Mouse (Mus musculus) limb, embryonic 12.5 days (tissue): ENCODE results near the gene Alpl. TPM values are rescaled to one million over a fixed set of nuclear protein-coding genes. Genes with fewer than 3 reads are reported as not detected.

Source experiments
- ATAC-seq: fragments of 200-750 bp; cut with Nextera tagmentation; 2 replicates; pipeline ENCODE4 v1.8.0; 2017; ENCODE audit warnings: low read depth, moderate TSS enrichment; ENCODE audit not compliant: insufficient number of reproducible peaks, insufficient read depth, low FRiP score, low TSS enrichment
- H3K27ac ChIP-seq: fragments of 300-500 bp; sonication (generic); 2 replicates; pipeline ENCODE4 v1.5.1; 2016; ENCODE audit warnings: mild to moderate bottlenecking, moderate library complexity
- H3K27me3 ChIP-seq: fragments of 300-500 bp; sonication (generic); 2 replicates; pipeline ENCODE4 v1.6.1; 2016; ENCODE audit warnings: mild to moderate bottlenecking, moderate library complexity
- H3K36me3 ChIP-seq: fragments of 300-500 bp; sonication (generic); 2 replicates; pipeline ENCODE4 v1.6.1; 2016; ENCODE audit warnings: mild to moderate bottlenecking, moderate library complexity
- H3K4me1 ChIP-seq: fragments of 300-500 bp; sonication (generic); replicated peaks from 2 replicates; pipeline ENCODE4 v1.6.1; 2016
- H3K4me2 ChIP-seq: fragments of 300-500 bp; sonication (generic); 2 replicates; pipeline ENCODE4 v1.6.1; 2016; ENCODE audit warnings: mild to moderate bottlenecking, moderate library complexity
- H3K4me3 ChIP-seq: fragments of 300-500 bp; sonication (generic); replicated peaks from 2 replicates; pipeline ENCODE4 v1.5.1; 2016; ENCODE audit warnings: mild to moderate bottlenecking
- H3K9ac ChIP-seq: fragments of 300-500 bp; sonication (generic); replicated peaks from 2 replicates; pipeline ENCODE4 v1.6.1; 2016; ENCODE audit warnings: mild to moderate bottlenecking, moderate library complexity
- H3K9me3 ChIP-seq: fragments of 300-500 bp; sonication (generic); 2 replicates; pipeline ENCODE4 v1.6.1; 2016; ENCODE audit warnings: mild to moderate bottlenecking, moderate library complexity
- WGBS: fragments of 180-500 bp; shearing (Covaris S2); methylation state at CpG from one replicate; pipeline ENCODE4 v1.1.7; 2016; 5-methylcytosine and 5-hydroxymethylcytosine counted together
- polyA plus RNA-seq: library from polyadenylated mRNA; unstranded; fragments of >200 nt; fragmentation: Nextera tagmentation; extraction: Ambion mirVana; gene quantifications from 2 replicates; pipeline ENCODE4 v1.2.1, GENCODE M21; 2016

The Alpl gene
- polyA plus RNA-seq, 1 experiment from 2014 or later: 2.3 TPM

DNA sequence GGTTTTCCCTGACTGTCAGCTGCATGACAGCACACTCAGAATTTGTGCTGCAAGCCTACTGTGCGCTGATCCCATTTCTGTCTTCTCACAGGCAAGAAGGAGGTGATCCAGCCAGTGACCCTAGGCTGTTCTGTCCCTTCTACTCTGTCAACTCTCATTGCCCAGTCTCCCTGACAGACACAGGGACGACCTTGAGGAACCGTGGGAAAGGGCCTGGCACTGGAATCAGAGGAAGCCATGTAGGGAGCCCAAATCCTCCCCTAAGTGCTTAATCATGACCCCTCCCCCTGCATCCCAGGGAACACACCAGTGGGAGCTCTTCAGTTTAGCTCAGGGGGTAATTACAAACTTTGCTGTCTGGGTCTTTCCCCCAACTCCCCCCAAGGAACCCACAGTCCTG lies 58.4 kb downstream of the Alpl start:
- H3K4me3 ChIP-seq: no peak overlapping the region
- peaks cover 10% of the 10 kb centered on the region for H3K4me1 ChIP-seq
- peaks cover 3% of the 10 kb centered on the region; the same call in 1 of the 2 replicates for H3K27me3 ChIP-seq
- H3K36me3 ChIP-seq: no peaks in the 10 kb centered on the region
- H3K4me2 ChIP-seq: no peak overlapping the region
- no peak overlapping the region for H3K9ac ChIP-seq
- H3K27ac ChIP-seq: no peak overlapping the region
- 61% methylated on average over 3 of the region's 3 CpGs for WGBS
- no peaks in the 10 kb centered on the region for H3K9me3 ChIP-seq
- no peak for ATAC-seq

DNA sequence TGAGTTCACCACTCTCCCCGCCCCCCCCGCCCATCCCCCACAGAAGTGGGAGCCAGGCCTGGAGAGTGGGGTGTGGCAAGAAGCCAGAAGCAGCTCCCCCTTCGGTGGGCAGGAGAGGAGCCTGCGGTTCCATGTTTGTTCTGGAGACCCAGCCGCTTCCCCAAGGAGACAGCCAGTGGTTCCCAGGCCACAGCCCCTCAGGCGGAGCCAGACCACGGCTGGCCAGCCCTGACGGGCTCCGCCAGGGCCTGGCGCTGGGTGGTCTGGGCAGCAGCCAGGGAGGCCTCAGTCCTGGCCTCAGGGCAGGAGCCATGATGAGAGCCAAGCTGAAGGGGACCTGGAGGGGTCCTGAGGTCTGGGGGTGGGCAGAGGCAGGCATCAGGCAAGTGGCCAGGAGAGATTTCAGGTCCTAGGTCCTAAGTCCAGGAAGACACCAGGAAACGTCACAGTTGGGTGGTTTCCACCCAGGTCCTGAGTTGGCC lies 59.9 kb downstream of the Alpl start:
- WGBS: 56% methylated on average over 11 of the region's 11 CpGs
- no peak for ATAC-seq
- H3K4me3 ChIP-seq: no peak overlapping the region
- no peaks in the 10 kb centered on the region for H3K36me3 ChIP-seq
- H3K4me2 ChIP-seq: no peak overlapping the region
- H3K9ac ChIP-seq: no peak overlapping the region; the same call in 1 of the 2 replicates
- H3K4me1 ChIP-seq: peaks cover 10% of the 10 kb centered on the region
- no peak overlapping the region for H3K27ac ChIP-seq
- peaks cover 8% of the 10 kb centered on the region for H3K27me3 ChIP-seq
- no peaks in the 10 kb centered on the region for H3K9me3 ChIP-seq

DNA sequence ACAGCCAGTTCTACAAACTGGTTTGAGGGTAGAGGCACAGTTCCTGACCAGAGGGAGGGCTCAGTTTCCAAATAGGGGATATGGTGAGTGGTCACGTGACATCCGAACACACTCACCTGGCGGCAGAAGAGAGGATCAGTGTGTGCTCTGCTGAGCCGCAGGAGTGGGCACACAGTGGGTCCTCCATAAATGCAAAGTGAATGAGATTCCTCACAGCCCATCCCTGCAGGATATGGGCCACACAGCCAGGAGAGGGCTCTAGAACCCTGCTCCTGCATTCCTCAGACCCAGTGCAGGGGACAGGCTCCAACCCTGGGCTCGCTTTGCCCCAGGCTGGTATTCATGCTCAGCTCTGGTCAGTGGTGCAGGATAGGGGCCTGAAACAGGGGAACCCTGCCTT lies 62.7 kb downstream of the Alpl start:
- Histone ChIP-seq H3K4me2 (no peak overlapping the region), H3K36me3 (no peaks in the 10 kb centered on the region), H3K27me3 (peaks cover 24% of the 10 kb centered on the region), H3K27ac (no peak overlapping the region), H3K4me1 (peaks cover 16% of the 10 kb centered on the region), H3K4me3 (no peak overlapping the region), H3K9ac (no peak overlapping the region), H3K9me3 (no peaks in the 10 kb centered on the region)
- WGBS: 67% methylated on average over 5 of the region's 5 CpGs
- ATAC-seq: no peak

DNA sequence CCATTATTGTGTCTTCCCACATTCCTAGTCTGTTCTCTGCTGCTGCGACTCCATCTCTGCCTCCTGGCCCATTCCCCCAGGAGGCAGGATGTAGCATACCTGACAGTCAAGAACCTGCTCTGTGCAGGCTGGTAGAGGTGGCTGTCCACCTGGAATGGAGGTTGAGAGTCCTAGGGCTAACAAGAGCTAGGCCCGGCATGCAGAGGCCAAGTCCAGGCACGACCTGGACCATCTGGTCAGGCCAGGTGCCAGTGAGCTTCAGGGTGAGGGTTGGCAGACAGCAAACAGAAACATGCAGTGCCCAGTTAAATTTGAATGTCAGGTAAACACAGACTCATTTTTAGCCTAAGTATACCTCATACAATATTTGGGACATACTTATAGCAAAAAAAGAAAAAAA lies 63.2 kb downstream of the Alpl start:
- H3K36me3 ChIP-seq: no peaks in the 10 kb centered on the region
- no peak for ATAC-seq
- no peak overlapping the region for H3K9ac ChIP-seq
- peaks cover 29% of the 10 kb centered on the region for H3K27me3 ChIP-seq
- 82% methylated on average over 3 of the region's 3 CpGs for WGBS
- no peak overlapping the region for H3K4me2 ChIP-seq
- H3K27ac ChIP-seq: no peak overlapping the region
- H3K4me3 ChIP-seq: no peak overlapping the region
- no peaks in the 10 kb centered on the region for H3K9me3 ChIP-seq
- peaks cover 21% of the 10 kb centered on the region for H3K4me1 ChIP-seq

DNA sequence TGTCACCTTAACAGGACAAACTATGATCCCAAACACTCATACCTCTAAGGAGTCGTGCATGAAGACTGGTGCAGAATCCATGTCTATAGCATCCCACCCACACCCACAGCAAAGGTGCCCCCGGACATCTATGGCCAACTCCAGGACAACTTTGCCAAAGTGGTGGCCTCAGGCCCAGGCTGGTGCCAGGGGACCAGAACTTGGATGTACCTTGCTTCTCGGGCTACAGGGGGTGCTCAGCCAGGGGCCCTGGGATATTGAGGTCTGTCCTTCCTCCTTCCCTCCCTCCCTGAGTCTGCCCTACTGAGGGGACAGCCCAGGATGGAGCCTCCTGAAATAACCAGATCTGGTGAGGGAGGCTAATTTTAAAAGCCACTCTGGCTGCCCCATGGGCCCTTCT lies 63.8 kb downstream of the Alpl start:
- Histone ChIP-seq H3K27ac (no peak overlapping the region), H3K4me3 (no peak overlapping the region), H3K9me3 (no peaks in the 10 kb centered on the region), H3K36me3 (no peaks in the 10 kb centered on the region), H3K27me3 (peaks cover 35% of the 10 kb centered on the region), H3K4me2 (no peak overlapping the region), H3K4me1 (peaks cover 27% of the 10 kb centered on the region), H3K9ac (no peak overlapping the region)
- WGBS: 76% methylated on average over 3 of the region's 3 CpGs
- no peak for ATAC-seq

DNA sequence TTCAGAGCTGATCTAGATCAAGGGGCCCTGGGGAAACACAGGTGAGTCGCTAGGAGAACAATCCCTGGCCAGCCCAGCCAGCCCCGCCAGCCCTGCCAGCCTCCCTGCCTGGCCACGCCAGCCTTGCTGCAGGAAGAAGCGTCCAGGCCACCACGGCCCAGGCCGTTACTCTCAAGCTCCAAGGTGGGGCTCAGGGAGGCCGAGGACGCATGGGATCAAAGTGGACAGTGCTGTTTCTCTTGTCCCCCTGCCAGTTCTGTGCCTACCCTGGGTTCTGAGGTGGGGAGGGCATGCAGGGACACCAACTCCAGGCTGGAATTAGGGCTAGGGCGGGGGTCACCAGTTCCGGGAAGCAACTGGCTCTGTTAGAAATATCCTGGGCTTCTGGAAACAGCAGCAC lies 64.3 kb downstream of the Alpl start:
- Histone ChIP-seq H3K27ac (no peak overlapping the region), H3K36me3 (no peaks in the 10 kb centered on the region), H3K4me2 (no peak overlapping the region), H3K4me1 (peaks cover 31% of the 10 kb centered on the region), H3K9ac (no peak overlapping the region), H3K27me3 (peaks cover 39% of the 10 kb centered on the region), H3K4me3 (no peak overlapping the region), H3K9me3 (no peaks in the 10 kb centered on the region)
- 69% methylated on average over 10 of the region's 10 CpGs for WGBS
- ATAC-seq: no peak

DNA sequence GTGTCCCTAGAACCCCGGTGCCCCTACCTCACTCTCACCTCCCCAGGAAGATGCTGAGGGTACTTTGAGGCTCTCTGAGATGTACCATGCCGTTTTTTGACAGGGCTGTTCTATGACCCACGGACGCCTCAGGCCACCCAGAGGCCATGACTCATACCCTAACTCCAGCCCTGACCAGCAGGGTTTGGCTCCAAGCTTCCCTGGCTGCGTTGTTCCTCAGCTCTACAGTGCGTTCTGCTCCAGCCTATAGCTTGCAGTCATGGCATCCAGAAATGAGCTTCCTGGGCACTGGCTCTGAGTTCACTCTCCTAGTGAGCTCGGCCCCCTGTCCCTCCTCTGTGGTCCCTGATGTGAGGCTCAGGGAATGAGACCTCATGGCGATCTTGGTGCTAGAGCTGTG lies 65.4 kb downstream of the Alpl start:
- no peak overlapping the region for H3K4me2 ChIP-seq
- H3K27me3 ChIP-seq: peaks cover 43% of the 10 kb centered on the region
- H3K27ac ChIP-seq: no peak overlapping the region
- H3K9ac ChIP-seq: no peak overlapping the region
- H3K4me3 ChIP-seq: no peak overlapping the region
- H3K4me1 ChIP-seq: peaks cover 25% of the 10 kb centered on the region
- WGBS: 79% methylated on average over 8 of the region's 8 CpGs
- no peak for ATAC-seq
- H3K36me3 ChIP-seq: no peaks in the 10 kb centered on the region
- no peaks in the 10 kb centered on the region for H3K9me3 ChIP-seq

DNA sequence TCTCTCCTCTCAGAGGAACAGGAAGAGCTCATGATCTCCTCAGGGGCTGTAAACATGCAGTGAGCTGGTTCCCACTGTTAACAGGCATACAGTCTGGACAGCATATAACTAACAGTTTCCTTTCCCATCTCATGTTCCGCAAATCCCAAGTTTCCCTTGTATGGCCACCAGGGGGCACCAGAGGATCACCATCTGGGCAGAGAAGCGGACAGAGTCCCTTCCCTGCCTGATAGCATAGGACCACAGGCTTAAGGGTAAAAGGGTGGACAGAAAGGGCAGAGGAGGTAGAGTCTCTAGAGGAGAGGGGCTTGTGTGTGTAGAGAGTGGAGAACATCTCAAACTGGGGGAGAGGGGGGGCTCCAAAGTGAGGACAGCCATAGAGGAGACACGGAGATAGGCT lies 66.0 kb downstream of the Alpl start:
- Histone ChIP-seq H3K4me1 (peaks cover 25% of the 10 kb centered on the region), H3K27me3 (peaks cover 43% of the 10 kb centered on the region), H3K9ac (no peak overlapping the region), H3K27ac (no peak overlapping the region), H3K9me3 (no peaks in the 10 kb centered on the region), H3K4me2 (no peak overlapping the region), H3K36me3 (no peaks in the 10 kb centered on the region), H3K4me3 (no peak overlapping the region)
- ATAC-seq: no peak
- 19% methylated on average over 3 of the region's 3 CpGs for WGBS

DNA sequence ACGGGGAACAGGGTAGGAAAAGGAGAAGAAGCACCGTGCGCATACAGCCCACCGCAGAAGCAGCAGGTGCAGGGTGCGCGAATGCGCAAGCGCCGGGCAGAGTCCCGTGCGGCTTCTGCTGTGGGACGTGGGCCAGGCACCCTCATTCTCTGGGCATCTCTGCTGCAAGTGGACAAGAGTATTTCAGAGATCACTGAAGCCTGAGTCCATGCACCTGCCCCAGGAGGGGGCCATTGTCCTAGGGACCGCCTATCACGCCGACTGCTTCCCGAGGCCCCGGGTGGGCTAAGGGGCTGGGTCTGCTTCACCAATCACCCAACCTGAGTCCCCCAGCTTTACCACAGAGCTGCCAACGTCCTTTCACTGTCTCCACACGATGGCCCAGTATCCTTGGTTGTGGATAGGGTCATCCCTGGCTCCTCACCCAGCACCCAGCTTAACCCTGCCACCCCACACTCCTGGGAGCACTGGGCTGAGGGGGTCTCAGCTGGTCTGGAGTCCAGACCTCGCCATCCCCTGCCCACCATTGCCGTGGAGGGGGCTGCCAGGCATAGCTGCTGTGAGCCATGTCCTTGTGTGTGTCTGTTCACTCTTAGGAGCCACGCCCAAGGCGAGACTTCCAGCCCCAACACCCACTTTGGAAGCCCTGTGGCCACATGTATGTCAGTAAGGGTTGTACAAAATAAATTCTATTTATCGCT lies 66.9 kb downstream of the Alpl start:
- peaks cover 25% of the 10 kb centered on the region for H3K4me1 ChIP-seq
- H3K36me3 ChIP-seq: no peaks in the 10 kb centered on the region
- peak overlapping the region; percentile 46 for H3K4me2 ChIP-seq
- H3K4me3 ChIP-seq: peak overlapping the region; percentile 14
- H3K27ac ChIP-seq: no peak overlapping the region
- H3K27me3 ChIP-seq: peaks cover 51% of the 10 kb centered on the region
- 27% methylated on average over 24 of the region's 24 CpGs for WGBS
- no peaks in the 10 kb centered on the region for H3K9me3 ChIP-seq
- no peak overlapping the region for H3K9ac ChIP-seq
- no peak for ATAC-seq

DNA sequence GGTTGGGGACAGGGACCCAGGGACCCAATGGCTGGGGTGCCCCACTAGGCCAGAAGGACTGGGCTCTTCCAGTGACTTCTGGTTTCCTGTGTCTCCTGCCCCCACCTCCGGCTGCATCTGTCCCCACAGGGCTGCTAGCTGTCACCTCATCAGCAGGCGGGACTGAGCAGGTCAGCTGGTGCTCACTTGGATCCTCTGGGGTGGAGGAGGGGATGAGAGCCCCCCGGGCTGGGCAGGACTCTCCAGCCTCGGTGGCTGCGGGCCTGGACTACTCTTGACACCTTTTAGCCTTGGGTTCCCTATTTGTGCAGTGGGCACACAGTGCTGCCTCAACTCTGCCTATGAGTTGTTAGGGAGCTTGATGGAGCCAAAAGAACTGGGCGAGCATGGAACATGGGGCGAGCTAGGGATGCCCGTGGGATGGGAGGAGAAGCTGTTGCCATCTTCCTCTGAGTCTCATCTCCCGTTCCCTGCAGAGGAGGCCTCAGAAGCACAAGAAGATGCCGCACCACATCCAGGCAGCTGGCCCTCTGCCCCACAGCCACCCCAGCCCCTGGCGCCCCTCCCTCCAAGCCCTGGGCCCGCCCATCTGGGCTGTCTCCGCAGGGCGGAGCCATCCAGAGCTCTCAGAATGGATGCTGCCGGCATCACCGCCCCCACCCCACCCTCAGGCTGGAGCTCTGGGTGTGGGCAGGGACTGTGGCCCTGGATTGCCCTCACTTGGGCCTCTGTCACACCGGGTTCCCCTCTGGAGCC lies 67.6 kb downstream of the Alpl start:
- Histone ChIP-seq H3K9me3 (no peaks in the 10 kb centered on the region), H3K4me1 (peaks cover 25% of the 10 kb centered on the region), H3K27me3 (peaks cover 55% of the 10 kb centered on the region), H3K9ac (no peak overlapping the region; the same call in 1 of the 2 replicates), H3K27ac (no peak overlapping the region), H3K36me3 (no peaks in the 10 kb centered on the region), H3K4me2 (peak overlapping the region; percentile 46), H3K4me3 (peak overlapping the region; percentile 14)
- ATAC-seq: no peak
- 5% methylated on average over 17 of the region's 17 CpGs for WGBS

DNA sequence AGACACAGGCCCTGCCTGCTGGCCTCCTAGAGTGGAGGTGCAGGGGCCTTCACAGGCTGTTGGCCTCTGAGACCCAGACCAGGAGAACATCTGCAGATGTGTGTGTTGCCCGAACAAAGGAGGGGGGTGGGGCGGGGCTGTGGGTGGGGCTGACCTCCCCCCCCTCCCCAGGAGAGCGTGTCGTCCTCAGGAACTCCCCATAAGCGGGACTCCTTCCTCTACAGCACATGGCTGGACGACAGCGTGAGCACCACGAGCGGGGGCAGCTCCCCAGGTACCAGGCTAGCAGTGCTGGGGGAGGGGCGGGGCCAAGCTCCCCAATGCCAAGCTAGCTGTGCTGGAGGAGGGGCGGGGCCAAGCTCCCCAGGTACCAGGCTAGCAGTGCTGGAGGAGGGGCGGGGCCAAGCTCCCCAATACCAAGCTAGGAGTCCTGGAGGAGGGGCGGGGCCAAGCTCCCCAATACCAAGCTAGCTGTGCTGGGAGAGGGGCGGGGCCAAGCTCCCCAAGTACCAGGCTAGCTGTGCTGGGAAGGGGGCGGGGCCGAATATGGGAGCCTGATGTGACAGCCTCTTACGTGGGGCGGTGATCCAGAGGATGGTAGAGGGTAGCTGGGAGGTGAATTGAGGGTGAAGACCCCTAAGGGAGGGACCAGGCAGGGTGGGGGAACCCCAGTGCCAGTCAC lies 68.5 kb downstream of the Alpl start:
- H3K4me1 ChIP-seq: peaks cover 25% of the 10 kb centered on the region
- no peak overlapping the region for H3K27ac ChIP-seq
- H3K9ac ChIP-seq: peak overlapping the region; percentile 12; the same call in 1 of the 2 replicates
- peak overlapping the region; percentile 48 for H3K4me2 ChIP-seq
- peak; percentile 16; the same call in 1 of the 2 replicates for ATAC-seq
- no peaks in the 10 kb centered on the region for H3K9me3 ChIP-seq
- H3K4me3 ChIP-seq: peak overlapping the region; percentile 24
- H3K27me3 ChIP-seq: peaks cover 64% of the 10 kb centered on the region
- WGBS: 3% methylated on average over 17 of the region's 18 CpGs
- H3K36me3 ChIP-seq: no peaks in the 10 kb centered on the region
